Mouse (Mus musculus) liver, adult 2 months (tissue): ENCODE measurements at regions not wholly inside any gene's neighbourhood (a gene's known extent, or its start where the extent isn't known, plus 50 kb on each side); places are given as distances from the start of the nearest gene placed in this dataset.

ENCODE experiments used
- CTCF ChIP-seq: fragments of 200-500 bp; IDR thresholded peaks from 2 replicates; pipeline ENCODE4 v1.5.1; 2011; ENCODE audit warnings: low read depth, low read length, control low read depth
- POLR2A ChIP-seq: fragments of 200-500 bp; IDR thresholded peaks from 2 replicates; pipeline ENCODE4 v1.6.1; 2011; ENCODE audit warnings: low read length, control low read depth; ENCODE audit not compliant: insufficient read depth; ENCODE audit errors: extremely low read depth

- TF ChIP-seq CTCF (no peak), POLR2A (no peak)
Observed at GRCm38 (mm10) chr7:70729896-70730295, 363.4 kb upstream of the Nr2f2 start.
